Mouse (Mus musculus) midbrain, embryonic 11.5 days (tissue): ENCODE measurements at regions not wholly inside any gene's neighbourhood (a gene's known extent, or its start where the extent isn't known, plus 50 kb on each side); places are given as distances from the start of the nearest gene placed in this dataset.

Source experiments
- ATAC-seq: fragments of 200-750 bp; cut with Nextera tagmentation; 2 replicates; pipeline ENCODE4 v1.8.0; 2017; ENCODE audit warnings: moderate TSS enrichment, moderate library complexity; ENCODE audit not compliant: low FRiP score
- DNase-seq: peaks from one replicate; pipeline ENCODE4 v3.0.0; 2015; ENCODE audit warnings: low spot score; ENCODE audit errors: missing footprints
- H3K27ac ChIP-seq: fragments of 300-500 bp; sonication (generic); 2 replicates; pipeline ENCODE4 v1.5.1; 2014; ENCODE audit warnings: low read depth, low read length
- H3K27me3 ChIP-seq: fragments of 300-500 bp; sonication (generic); 2 replicates; pipeline ENCODE4 v1.6.1; 2014; ENCODE audit warnings: mild to moderate bottlenecking, low read length, moderate library complexity, mixed read lengths; ENCODE audit not compliant: control insufficient read depth, insufficient read depth
- H3K36me3 ChIP-seq: fragments of 300-500 bp; sonication (generic); 2 replicates; pipeline ENCODE4 v1.6.1; 2014; ENCODE audit warnings: mild to moderate bottlenecking, low read length, moderate library complexity, mixed read lengths; ENCODE audit not compliant: control insufficient read depth, insufficient read depth
- H3K4me1 ChIP-seq: fragments of 300-500 bp; sonication (generic); 2 replicates; pipeline ENCODE4 v1.6.1; 2014; ENCODE audit warnings: low read length; ENCODE audit not compliant: control insufficient read depth, insufficient read depth
- H3K4me2 ChIP-seq: fragments of 300-500 bp; sonication (generic); 2 replicates; pipeline ENCODE4 v1.6.1; 2014; ENCODE audit warnings: mild to moderate bottlenecking, moderate library complexity
- H3K4me3 ChIP-seq: fragments of 300-500 bp; sonication (generic); 2 replicates; pipeline ENCODE4 v1.5.1; 2014; ENCODE audit warnings: low read depth, low read length
- H3K9ac ChIP-seq: fragments of 300-500 bp; sonication (generic); 2 replicates; pipeline ENCODE4 v1.6.1; 2014; ENCODE audit warnings: low read length
- H3K9me3 ChIP-seq: fragments of 300-500 bp; sonication (generic); 2 replicates; pipeline ENCODE4 v1.6.1; 2016; ENCODE audit warnings: low read length; ENCODE audit not compliant: control insufficient read depth
- WGBS: fragments of 180-500 bp; shearing (Covaris S2); extraction: QIAGEN DNeasy Blood & Tissue Kit; methylation state at CpG from one replicate; pipeline ENCODE4 v1.1.7; 2014; 5-methylcytosine and 5-hydroxymethylcytosine counted together

DNA sequence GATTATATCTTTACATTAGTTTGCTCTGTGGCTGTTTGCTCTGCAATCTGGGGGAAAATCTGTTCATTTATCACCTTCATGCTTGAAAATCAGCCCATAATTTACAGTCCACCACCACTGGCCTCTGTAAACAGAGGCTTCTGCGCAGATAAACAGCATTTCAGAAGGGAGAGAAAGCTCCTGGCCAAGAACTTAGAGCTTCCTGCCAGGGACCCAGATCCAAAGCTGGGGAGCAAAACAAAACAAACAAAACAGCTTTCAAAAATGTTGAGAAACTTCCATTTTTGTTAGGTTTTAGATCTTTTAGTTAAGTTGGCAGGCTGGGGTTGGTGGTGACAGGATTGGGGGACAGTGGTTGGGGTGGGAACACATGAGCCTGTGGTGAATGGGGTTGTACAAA is 666.7 kb upstream of the Kdm8 start:
- Histone ChIP-seq H3K27ac (no peak overlapping the region), H3K4me1 (no peaks in the 10 kb centered on the region), H3K36me3 (no peaks in the 10 kb centered on the region), H3K9me3 (no peaks in the 10 kb centered on the region), H3K4me3 (no peak overlapping the region), H3K9ac (no peak overlapping the region), H3K27me3 (no peaks in the 10 kb centered on the region), H3K4me2 (no peak overlapping the region)
- ATAC-seq (no peak), DNase-seq (no peak)
- 79% methylated on average over 1 of the region's 1 CpGs for WGBS

DNA sequence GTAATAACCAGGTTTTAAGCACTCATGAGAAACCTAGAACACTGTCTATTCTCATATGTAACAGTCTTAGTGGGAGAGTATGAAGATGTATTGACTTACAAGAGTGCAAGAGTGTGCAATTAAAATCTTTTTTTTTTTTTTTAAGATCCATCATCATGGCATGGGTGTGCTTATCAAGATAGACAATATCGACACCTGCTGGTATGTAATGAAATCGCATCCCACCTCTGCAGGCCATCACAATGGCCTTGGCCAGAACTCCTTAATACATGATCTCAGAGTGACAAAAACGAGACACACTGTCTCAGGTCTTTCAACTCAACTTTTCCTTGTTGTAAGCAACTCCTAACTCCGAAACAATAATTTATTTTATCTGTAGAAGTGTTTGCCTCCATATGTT is 661.7 kb upstream of the Kdm8 start:
- ATAC-seq (no peak), DNase-seq (no peak)
- Histone ChIP-seq H3K9ac (no peak overlapping the region), H3K9me3 (no peaks in the 10 kb centered on the region), H3K4me3 (no peak overlapping the region), H3K4me1 (no peaks in the 10 kb centered on the region), H3K4me2 (no peak overlapping the region), H3K27ac (no peak overlapping the region), H3K27me3 (no peaks in the 10 kb centered on the region), H3K36me3 (no peaks in the 10 kb centered on the region)
- WGBS, result 55% methylated on average over 4 of the region's 4 CpGs

DNA sequence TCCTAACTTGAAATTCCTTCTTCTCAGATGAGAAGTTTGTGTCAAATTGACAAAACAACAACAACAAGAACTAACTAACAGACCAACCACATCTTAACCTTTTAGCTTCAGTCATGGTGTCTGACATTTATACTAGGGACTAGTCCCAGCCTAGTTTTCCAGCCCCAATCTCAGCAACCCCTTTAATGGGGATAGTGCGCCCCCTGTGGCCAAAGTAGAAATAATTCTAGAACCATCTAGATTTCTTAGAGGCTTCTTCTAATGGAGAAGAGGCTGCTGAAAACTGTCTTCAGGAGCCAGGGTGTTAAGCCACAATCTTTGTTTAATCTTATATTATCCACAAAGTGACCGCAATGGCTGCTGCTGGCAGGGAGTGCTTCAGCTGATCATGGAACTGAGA is 659.5 kb upstream of the Kdm8 start:
- Histone ChIP-seq H3K4me3 (no peak overlapping the region), H3K27me3 (no peaks in the 10 kb centered on the region), H3K36me3 (no peaks in the 10 kb centered on the region), H3K4me2 (no peak overlapping the region), H3K9me3 (no peaks in the 10 kb centered on the region), H3K27ac (no peak overlapping the region), H3K4me1 (no peaks in the 10 kb centered on the region), H3K9ac (no peak overlapping the region)
- WGBS, result 74% methylated on average over 2 of the region's 2 CpGs
- no peak for DNase-seq
- ATAC-seq, result no peak

DNA sequence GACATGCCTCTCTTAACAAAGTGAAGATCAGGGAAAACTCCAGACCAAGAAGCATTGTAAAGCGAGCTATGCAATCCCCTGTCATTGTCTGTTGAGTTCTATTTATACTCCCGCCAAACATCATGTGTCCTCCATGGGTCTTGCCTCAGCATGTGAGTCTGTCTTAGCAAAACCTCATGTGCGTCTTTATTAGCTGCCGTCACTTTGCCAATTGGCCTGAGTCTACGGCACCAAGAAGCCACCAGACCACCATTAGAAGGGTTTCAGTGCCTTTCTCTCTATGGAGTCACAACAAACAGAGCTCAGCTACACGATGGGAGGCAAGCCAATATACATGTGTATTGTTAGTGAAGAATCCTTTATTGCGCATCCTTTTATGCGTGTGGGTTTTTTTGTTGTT is 658.6 kb upstream of the Kdm8 start:
- ATAC-seq, result no peak
- Histone ChIP-seq H3K9ac (no peak overlapping the region), H3K36me3 (no peaks in the 10 kb centered on the region), H3K27me3 (no peaks in the 10 kb centered on the region), H3K4me3 (no peak overlapping the region), H3K4me2 (no peak overlapping the region), H3K27ac (no peak overlapping the region), H3K9me3 (no peaks in the 10 kb centered on the region), H3K4me1 (no peaks in the 10 kb centered on the region)
- no peak for DNase-seq
- 88% methylated on average over 8 of the region's 8 CpGs for WGBS

DNA sequence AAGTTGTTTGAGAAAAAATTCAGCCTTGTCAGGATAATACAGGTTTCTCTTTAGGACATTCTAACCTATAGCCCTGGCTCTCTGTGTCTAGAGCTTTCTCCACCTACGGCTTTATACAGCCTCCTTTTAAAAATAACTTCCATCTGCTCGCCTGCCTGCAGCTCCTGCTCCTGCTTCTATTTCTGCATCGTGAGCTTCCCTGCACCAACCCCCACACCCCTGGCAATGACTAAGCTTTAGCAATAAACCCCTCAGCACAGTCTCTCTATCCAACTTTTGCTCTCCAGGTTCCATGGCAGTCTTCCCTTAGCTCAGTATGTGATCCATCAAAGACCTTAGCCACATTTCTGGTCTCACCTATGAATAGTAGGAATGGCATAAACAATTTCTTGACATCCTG is 655.7 kb upstream of the Kdm8 start:
- no peaks in the 10 kb centered on the region for H3K4me1 ChIP-seq

DNA sequence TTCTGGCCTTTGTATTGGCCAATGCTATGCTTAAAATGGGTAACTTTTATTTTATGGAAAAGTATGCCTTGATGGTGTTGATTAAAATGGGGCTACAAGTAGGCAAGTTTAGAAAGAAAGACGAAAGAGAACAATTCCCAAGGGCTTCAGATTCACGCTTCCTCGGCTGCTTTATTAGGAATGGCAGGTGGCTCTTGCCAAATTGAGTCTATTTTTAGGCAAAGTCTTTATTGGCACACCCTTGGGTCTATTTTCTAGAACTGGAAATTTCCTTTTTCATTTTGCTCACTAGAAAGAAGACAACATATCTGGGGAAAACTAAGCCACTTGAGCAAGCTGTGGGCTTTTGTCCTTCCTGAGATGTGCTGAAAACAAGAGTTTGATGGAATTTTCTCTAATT is 641.4 kb upstream of the Kdm8 start:
- ATAC-seq, result no peak
- Histone ChIP-seq H3K36me3 (no peaks in the 10 kb centered on the region), H3K27ac (no peak overlapping the region), H3K4me2 (no peak overlapping the region), H3K9ac (no peak overlapping the region), H3K9me3 (no peaks in the 10 kb centered on the region), H3K4me3 (no peak overlapping the region), H3K27me3 (no peaks in the 10 kb centered on the region), H3K4me1 (no peaks in the 10 kb centered on the region)
- WGBS, result 82% methylated on average over 3 of the region's 3 CpGs
- no peak for DNase-seq

More for the DNA sequence above, 655.7 kb upstream of the Kdm8 start:
- H3K9me3 ChIP-seq, result no peaks in the 10 kb centered on the region
- ATAC-seq, result no peak
- 86% methylated on average over 3 of the region's 3 CpGs for WGBS
- H3K27me3 ChIP-seq, result no peaks in the 10 kb centered on the region
- no peak overlapping the region for H3K9ac ChIP-seq
- H3K36me3 ChIP-seq, result no peaks in the 10 kb centered on the region
- H3K4me2 ChIP-seq, result no peak overlapping the region
- no peak for DNase-seq
- no peak overlapping the region for H3K27ac ChIP-seq
- no peak overlapping the region for H3K4me3 ChIP-seq

DNA sequence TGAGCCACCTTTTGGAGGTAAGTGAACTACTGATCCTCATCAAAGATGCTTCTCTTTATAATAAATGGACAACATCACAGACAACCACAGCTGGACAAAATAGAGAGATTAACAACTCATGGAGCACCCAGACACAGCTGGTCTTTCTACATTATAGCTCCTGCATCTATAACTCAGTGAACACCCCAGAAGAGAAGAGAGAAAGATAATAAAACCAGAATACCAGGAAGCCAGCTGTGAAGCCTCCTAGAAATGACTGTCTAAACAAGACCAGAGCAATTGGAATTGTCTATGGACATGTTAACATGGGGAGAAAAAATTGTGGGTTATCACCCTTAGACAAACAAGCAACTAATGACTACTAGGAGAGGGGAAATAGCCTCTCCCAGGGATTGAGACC is 609.8 kb upstream of the Kdm8 start:
- H3K4me3 ChIP-seq, result no peak overlapping the region
- H3K27ac ChIP-seq, result no peak overlapping the region
- DNase-seq (no peak), ATAC-seq (no peak)
- H3K27me3 ChIP-seq, result no peaks in the 10 kb centered on the region
- H3K9me3 ChIP-seq, result no peaks in the 10 kb centered on the region
- no peaks in the 10 kb centered on the region for H3K36me3 ChIP-seq
- no peak overlapping the region for H3K9ac ChIP-seq
- no peaks in the 10 kb centered on the region for H3K4me1 ChIP-seq
- H3K4me2 ChIP-seq, result no peak overlapping the region

DNA sequence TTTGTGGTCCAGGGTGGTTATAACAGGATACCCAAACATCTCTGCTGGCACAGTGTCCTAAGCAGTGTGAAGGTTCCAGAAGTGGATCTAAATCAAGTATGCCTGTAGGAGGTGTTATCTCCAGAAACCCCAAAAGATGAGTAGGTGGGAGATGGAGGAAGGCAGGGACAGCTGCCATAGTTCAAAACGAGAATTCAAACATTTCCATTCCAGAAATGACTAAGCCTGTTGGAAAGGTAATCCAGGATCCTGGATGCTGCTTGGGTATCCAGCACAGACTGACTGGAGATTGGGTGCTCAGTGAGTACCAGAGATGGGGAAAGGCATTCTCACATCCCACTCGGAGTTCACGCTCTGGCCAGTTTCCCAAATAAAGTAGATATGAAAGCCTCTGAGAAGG is 607.9 kb upstream of the Kdm8 start:
- Histone ChIP-seq H3K4me2 (no peak overlapping the region), H3K27ac (no peak overlapping the region), H3K27me3 (no peaks in the 10 kb centered on the region), H3K9me3 (no peaks in the 10 kb centered on the region), H3K9ac (no peak overlapping the region), H3K36me3 (no peaks in the 10 kb centered on the region), H3K4me3 (no peak overlapping the region), H3K4me1 (no peaks in the 10 kb centered on the region)
- no peak for ATAC-seq
- no peak for DNase-seq
- 82% methylated on average over 3 of the region's 3 CpGs for WGBS

DNA sequence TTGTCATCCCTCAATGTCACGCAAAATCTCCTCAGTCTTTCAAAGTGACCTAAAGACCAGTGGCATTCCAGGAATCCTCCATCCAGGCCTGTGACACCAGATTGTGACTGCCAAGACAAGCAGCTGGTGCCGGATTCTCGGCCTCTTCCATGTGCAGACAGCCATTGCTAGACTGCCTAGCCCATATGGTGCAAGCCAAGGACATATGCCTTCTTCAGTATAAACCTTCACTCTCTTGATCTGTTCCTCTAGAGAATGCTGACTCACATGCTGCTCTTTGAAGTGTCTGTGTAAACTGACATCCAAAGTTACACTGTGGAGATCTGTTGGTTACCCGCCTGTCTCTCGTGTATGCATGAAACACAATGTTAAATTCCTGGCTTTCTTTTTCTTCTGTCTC is 589.4 kb upstream of the Kdm8 start:
- ATAC-seq (no peak), DNase-seq (no peak)
- H3K27me3 ChIP-seq, result no peaks in the 10 kb centered on the region
- H3K4me3 ChIP-seq, result no peak overlapping the region
- 87% methylated on average over 5 of the region's 5 CpGs for WGBS
- H3K9me3 ChIP-seq, result no peaks in the 10 kb centered on the region
- no peak overlapping the region for H3K27ac ChIP-seq
- no peak overlapping the region for H3K9ac ChIP-seq
- no peaks in the 10 kb centered on the region for H3K36me3 ChIP-seq
- H3K4me1 ChIP-seq, result no peaks in the 10 kb centered on the region
- no peak overlapping the region for H3K4me2 ChIP-seq

DNA sequence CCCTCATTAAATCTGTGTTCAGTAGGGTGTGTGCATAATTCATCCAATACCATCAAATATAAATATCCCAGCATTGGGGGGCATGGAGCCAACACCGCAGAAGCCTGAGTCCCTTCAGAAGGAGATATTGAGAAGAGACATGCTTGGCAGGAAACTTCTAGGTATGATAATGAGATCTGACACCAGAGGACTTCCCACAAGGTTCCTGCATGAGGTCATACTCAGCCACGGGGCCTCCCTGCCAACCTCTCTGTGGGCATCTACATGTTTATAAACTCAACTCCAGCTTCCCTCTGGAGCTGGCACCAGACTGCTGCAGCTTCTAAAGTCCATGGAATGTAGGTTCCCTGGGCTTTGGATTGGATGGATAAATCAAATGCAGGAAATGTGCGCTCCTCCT is 587.4 kb upstream of the Kdm8 start:
- no peak overlapping the region for H3K4me2 ChIP-seq
- H3K9ac ChIP-seq, result no peak overlapping the region
- no peaks in the 10 kb centered on the region for H3K9me3 ChIP-seq
- no peaks in the 10 kb centered on the region for H3K4me1 ChIP-seq
- ATAC-seq (no peak), DNase-seq (no peak)
- 86% methylated on average over 3 of the region's 3 CpGs for WGBS
- no peak overlapping the region for H3K27ac ChIP-seq
- H3K27me3 ChIP-seq, result no peaks in the 10 kb centered on the region
- H3K36me3 ChIP-seq, result no peaks in the 10 kb centered on the region
- H3K4me3 ChIP-seq, result no peak overlapping the region
